Mouse (Mus musculus) bone marrow, adult 2 months (tissue): ENCODE results near the gene Ptprn2. TPM values are rescaled to one million over a fixed set of nuclear protein-coding genes. Genes with fewer than 3 reads are reported as not detected.

Experiments
- H3K27ac ChIP-seq: fragments of 200-500 bp; 2 replicates; pipeline ENCODE4 v1.5.1; 2012; ENCODE audit warnings: low read depth, mild to moderate bottlenecking, control low read depth, inconsistent platforms, low read length; ENCODE audit not compliant: control insufficient read depth, poor library complexity, insufficient read depth
- H3K4me1 ChIP-seq: fragments of 200-500 bp; 2 replicates; pipeline ENCODE4 v1.6.1; 2011; ENCODE audit warnings: low read length; ENCODE audit not compliant: control insufficient read depth, insufficient read depth
- H3K4me3 ChIP-seq: fragments of 200-500 bp; replicated peaks from 2 replicates; pipeline ENCODE3; 2011; ENCODE audit warnings: mild to moderate bottlenecking, low read depth, low read length, control low read depth; ENCODE audit not compliant: control insufficient read depth
- CTCF ChIP-seq: fragments of 200-500 bp; IDR thresholded peaks from 2 replicates; pipeline ENCODE4 v1.5.1; 2011; ENCODE audit warnings: low read length, control low read depth; ENCODE audit not compliant: control insufficient read depth, insufficient read depth
- POLR2A ChIP-seq: fragments of 200-500 bp; IDR thresholded peaks from 2 replicates; pipeline ENCODE4 v1.6.1; 2011; ENCODE audit warnings: low read depth, mild to moderate bottlenecking, control low read depth, low read length, borderline replicate concordance; ENCODE audit not compliant: control insufficient read depth
- WGBS: fragments of 180-500 bp; shearing (Covaris S2); methylation state at CpG from one replicate; pipeline ENCODE4 v1.1.7; 2018; 5-methylcytosine and 5-hydroxymethylcytosine counted together
- polyA plus RNA-seq: library from polyadenylated mRNA; stranded (reverse); fragments of >200 nt; gene quantifications from 2 replicates; pipeline ENCODE4 v1.2.4, GENCODE M21; 2011; ENCODE audit warnings: low replicate concordance; ENCODE audit not compliant: missing spikeins, insufficient read depth, insufficient read length

Gene Ptprn2
- polyA plus RNA-seq, 1 experiment = 0.35 TPM

DNA sequence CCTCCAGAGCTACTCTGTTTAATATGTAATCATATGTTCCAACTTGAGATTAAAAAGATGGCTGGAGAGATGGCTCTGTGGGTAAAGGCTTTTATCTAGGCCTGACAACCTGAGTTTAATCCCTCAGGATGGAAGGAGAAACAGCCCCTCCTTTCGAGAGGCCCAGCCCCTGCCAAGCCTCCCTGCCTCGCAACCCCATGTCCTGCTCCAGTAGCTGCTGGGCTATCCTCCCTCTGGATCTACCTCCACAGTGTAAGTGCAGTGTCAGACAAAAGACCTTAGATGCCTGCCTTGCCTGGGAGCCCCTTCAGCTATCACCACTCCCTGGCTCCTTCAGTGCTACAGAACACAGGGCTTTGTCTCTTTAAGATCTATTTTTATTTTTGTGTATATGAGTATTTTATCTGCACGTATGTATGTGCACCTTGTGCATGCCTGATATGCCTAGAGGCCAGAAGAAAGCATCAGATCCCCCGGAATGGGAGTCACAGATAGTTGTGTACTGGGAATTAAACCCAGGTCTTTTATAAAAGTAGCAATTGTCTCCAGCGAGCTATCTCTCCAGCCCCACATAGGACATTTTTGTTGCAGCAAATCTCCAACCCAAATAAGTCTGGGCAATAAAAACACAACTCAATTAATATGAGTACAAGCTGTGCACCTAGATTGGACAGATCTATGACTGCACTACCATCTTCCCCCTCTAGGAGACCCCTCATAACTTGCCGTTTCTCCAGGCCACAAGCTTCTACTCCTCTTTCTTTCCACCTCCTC is 775.1 kb downstream of the Ptprn2 start:
- 69% methylated on average over 6 of the region's 6 CpGs for WGBS
- H3K27ac ChIP-seq = no peak overlapping the region
- no peak overlapping the region for H3K4me3 ChIP-seq
- H3K4me1 ChIP-seq = no peaks in the 10 kb centered on the region
- TF ChIP-seq CTCF (no peak), POLR2A (no peak)

DNA sequence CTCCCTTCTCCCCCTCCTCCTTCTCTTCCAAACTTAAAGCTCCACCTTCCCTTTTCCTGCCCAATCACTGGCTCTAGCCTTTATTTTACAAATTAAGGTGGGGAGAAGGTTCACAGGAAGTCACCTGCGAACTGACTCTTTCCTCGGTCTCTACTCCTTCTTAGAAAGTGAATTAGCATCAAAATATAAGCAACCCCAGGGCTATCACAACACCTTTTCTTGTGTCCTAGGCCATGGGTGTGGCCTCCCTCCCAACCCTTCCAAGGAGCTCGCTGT is 775.6 kb downstream of the Ptprn2 start:
- H3K27ac ChIP-seq = no peak overlapping the region
- TF ChIP-seq CTCF (no peak), POLR2A (no peak)
- H3K4me1 ChIP-seq = no peaks in the 10 kb centered on the region
- H3K4me3 ChIP-seq = no peak overlapping the region
- 87% methylated on average over 3 of the region's 3 CpGs for WGBS

GRCm38 (mm10) chr12:117262003-117262402 is 776.5 kb downstream of the Ptprn2 start:
- WGBS = 75% methylated on average over 2 of the region's 2 CpGs
- no peak overlapping the region for H3K4me3 ChIP-seq

DNA sequence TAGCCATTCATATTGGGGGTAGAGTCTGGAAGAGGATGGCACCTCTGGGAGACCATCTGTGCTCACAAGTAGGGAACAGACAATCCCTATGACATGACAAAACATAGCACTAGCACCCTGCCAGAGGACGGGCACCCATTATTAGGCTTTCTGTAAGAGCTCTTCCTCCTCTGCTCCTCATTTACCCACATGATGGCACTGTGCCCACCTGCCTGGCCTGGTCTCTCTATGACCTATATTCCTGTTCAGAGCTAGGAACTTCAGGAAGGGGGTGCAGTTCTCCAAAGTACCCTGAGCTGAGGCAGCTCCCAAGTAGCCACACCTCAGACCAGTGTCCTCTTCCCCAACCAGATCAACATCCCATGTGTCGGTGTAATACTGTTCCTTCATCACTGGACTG is 777.6 kb downstream of the Ptprn2 start:
- 53% methylated on average over 2 of the region's 2 CpGs for WGBS
- Histone ChIP-seq H3K4me1 (no peaks in the 10 kb centered on the region), H3K27ac (no peak overlapping the region), H3K4me3 (no peak overlapping the region)
- TF ChIP-seq CTCF (no peak), POLR2A (no peak)

More at GRCm38 (mm10) chr12:117262003-117262402, 776.5 kb downstream of the Ptprn2 start:
- no peaks in the 10 kb centered on the region for H3K4me1 ChIP-seq
- H3K27ac ChIP-seq = no peak overlapping the region
- no peak for TF ChIP-seq CTCF
- TF ChIP-seq POLR2A = no peak

GRCm38 (mm10) chr12:117265211-117265610 is 779.7 kb downstream of the Ptprn2 start:
- TF ChIP-seq CTCF = no peak
- WGBS = 88% methylated on average over 1 of the region's 1 CpGs
- no peak overlapping the region for H3K4me3 ChIP-seq
- H3K27ac ChIP-seq = no peak overlapping the region
- no peaks in the 10 kb centered on the region for H3K4me1 ChIP-seq

GRCm38 (mm10) chr12:117268543-117269172 is 783.1 kb downstream of the Ptprn2 start:
- 54% methylated on average over 7 of the region's 7 CpGs for WGBS
- Histone ChIP-seq H3K4me3 (no peak overlapping the region), H3K27ac (no peak overlapping the region), H3K4me1 (no peaks in the 10 kb centered on the region)
- TF ChIP-seq POLR2A (no peak), CTCF (no peak)

DNA sequence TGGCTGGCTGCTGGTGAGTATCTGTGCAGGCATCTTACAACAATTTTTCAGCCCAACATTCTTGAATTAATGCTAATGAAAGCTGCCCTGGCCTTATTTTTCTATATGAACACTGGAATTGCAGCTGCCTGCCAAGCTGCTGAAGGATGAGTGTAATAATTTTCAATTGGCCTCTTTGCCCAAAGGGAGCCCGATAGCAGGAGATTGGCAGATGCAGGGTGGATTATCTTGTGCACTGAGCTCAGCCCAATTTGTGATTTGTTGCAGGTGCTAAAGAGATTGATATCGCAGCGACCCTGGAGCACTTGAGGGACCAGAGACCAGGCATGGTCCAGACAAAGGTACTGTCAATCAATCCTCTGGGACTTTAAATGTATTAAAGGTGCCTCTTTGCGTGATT is 783.8 kb downstream of the Ptprn2 start:
- no peak overlapping the region for H3K27ac ChIP-seq
- 84% methylated on average over 4 of the region's 4 CpGs for WGBS
- no peak for TF ChIP-seq POLR2A
- no peak for TF ChIP-seq CTCF

GRCm38 (mm10) chr12:117270199-117270598 is 784.7 kb downstream of the Ptprn2 start:
- Histone ChIP-seq H3K4me3 (no peak overlapping the region), H3K27ac (no peak overlapping the region), H3K4me1 (no peaks in the 10 kb centered on the region)
- WGBS = 23% methylated on average over 4 of the region's 4 CpGs
- TF ChIP-seq CTCF (no peak), POLR2A (no peak)

More for the DNA sequence above, 783.8 kb downstream of the Ptprn2 start:
- Histone ChIP-seq H3K4me1 (no peaks in the 10 kb centered on the region), H3K4me3 (no peak overlapping the region)
